Mouse (Mus musculus) splenic B cell, adult 2 months (primary cell): ENCODE measurements around the gene Prl4a1.
"Not testable (repeated sequence)": the region's sequence is repeated elsewhere in the genome, so short reads cannot be mapped to it uniquely, and the experiment has no call there.

ENCODE experiments used
- DNase-seq: peaks from one replicate; pipeline ENCODE4 v3.0.0-alpha.2; 2011; ENCODE audit warnings: low read depth, low spot score
- H3K27me3 ChIP-seq: 2 replicates; pipeline ENCODE4 v1.6.1; 2012; ENCODE audit warnings: mild to moderate bottlenecking, low read length, moderate library complexity, mixed read lengths; ENCODE audit not compliant: control insufficient read depth, poor library complexity, insufficient read depth, severe bottlenecking
- H3K36me3 ChIP-seq: 2 replicates; pipeline ENCODE4 v1.6.1; 2012; ENCODE audit warnings: mild to moderate bottlenecking, low read length, moderate library complexity, mixed read lengths; ENCODE audit not compliant: control insufficient read depth, poor library complexity, insufficient read depth, severe bottlenecking

Prl4a1 gene

GRCm38 (mm10) chr13:28015912-28016311, at the start of gene Prl4a1:
Gene Prl4a1 (plus strand): TSS chr13:28016212.
- Histone ChIP-seq H3K36me3 (no peaks in the 10 kb centered on the region), H3K27me3 (no peaks in the 10 kb centered on the region)
- DNase-seq = no peak

- no peaks in the 10 kb centered on the region for H3K36me3 ChIP-seq
- no peak for DNase-seq
- no peaks in the 10 kb centered on the region for H3K27me3 ChIP-seq
Observed at GRCm38 (mm10) chr13:27972931-27973330, 43.1 kb upstream of the Prl4a1 start.

GRCm38 (mm10) chr13:27974281-27974680, 41.7 kb upstream of the Prl4a1 start:
- not testable (repeated sequence) for DNase-seq

GRCm38 (mm10) chr13:27977646-27978045, 38.4 kb upstream of the Prl4a1 start:
- Histone ChIP-seq H3K27me3 (no peaks in the 10 kb centered on the region), H3K36me3 (no peaks in the 10 kb centered on the region)
- no peak for DNase-seq

More at GRCm38 (mm10) chr13:27974281-27974680, 41.7 kb upstream of the Prl4a1 start:
- not testable (repeated sequence) for H3K27me3 ChIP-seq, H3K36me3 ChIP-seq

- not testable (repeated sequence) for DNase-seq, H3K27me3 ChIP-seq, H3K36me3 ChIP-seq
Observed at GRCm38 (mm10) chr13:27996557-27996956, 19.5 kb upstream of the Prl4a1 start.

GRCm38 (mm10) chr13:28029330-28029729, 13.3 kb downstream of the Prl4a1 start:
- no peak for DNase-seq
- H3K27me3 ChIP-seq = no peaks in the 10 kb centered on the region

GRCm38 (mm10) chr13:28069315-28069714, 53.3 kb downstream of the Prl4a1 start:
- H3K27me3 ChIP-seq = no peaks in the 10 kb centered on the region

More at GRCm38 (mm10) chr13:28029330-28029729, 13.3 kb downstream of the Prl4a1 start:
- H3K36me3 ChIP-seq = no peaks in the 10 kb centered on the region

More at GRCm38 (mm10) chr13:28069315-28069714, 53.3 kb downstream of the Prl4a1 start:
- no peaks in the 10 kb centered on the region for H3K36me3 ChIP-seq
- no peak for DNase-seq
